Mouse (Mus musculus) neural tube, embryonic 12.5 days (tissue): ENCODE measurements around the gene Mmrn2. TPM values are rescaled to one million over a fixed set of nuclear protein-coding genes. Genes with fewer than 3 reads are reported as not detected.
"Not testable (repeated sequence)": the region's sequence is repeated elsewhere in the genome, so short reads cannot be mapped to it uniquely, and the experiment has no call there.

Source experiments
- ATAC-seq: fragments of 200-750 bp; cut with Nextera tagmentation; 2 replicates; pipeline ENCODE4 v1.8.0; 2017; ENCODE audit warnings: low read depth, mild to moderate bottlenecking, moderate TSS enrichment, moderate library complexity; ENCODE audit not compliant: low FRiP score
- H3K27ac ChIP-seq: fragments of 300-500 bp; sonication (generic); 2 replicates; pipeline ENCODE4 v1.5.1; 2016
- H3K27me3 ChIP-seq: fragments of 300-500 bp; sonication (generic); replicated peaks from 2 replicates; pipeline ENCODE4 v1.6.1; 2016; ENCODE audit warnings: mild to moderate bottlenecking
- H3K36me3 ChIP-seq: fragments of 300-500 bp; sonication (generic); 2 replicates; pipeline ENCODE4 v1.6.1; 2016; ENCODE audit warnings: mild to moderate bottlenecking
- H3K4me1 ChIP-seq: fragments of 300-500 bp; sonication (generic); 2 replicates; pipeline ENCODE4 v1.6.1; 2016
- H3K4me2 ChIP-seq: fragments of 300-500 bp; sonication (generic); replicated peaks from 2 replicates; pipeline ENCODE4 v1.6.1; 2016; ENCODE audit warnings: mild to moderate bottlenecking
- H3K4me3 ChIP-seq: fragments of 300-500 bp; sonication (generic); 2 replicates; pipeline ENCODE4 v1.5.1; 2016
- H3K9ac ChIP-seq: fragments of 300-500 bp; sonication (generic); 2 replicates; pipeline ENCODE4 v1.6.1; 2016; ENCODE audit warnings: mild to moderate bottlenecking
- H3K9me3 ChIP-seq: fragments of 300-500 bp; sonication (generic); 2 replicates; pipeline ENCODE4 v1.6.1; 2016; ENCODE audit warnings: mild to moderate bottlenecking
- WGBS: fragments of 180-500 bp; shearing (Covaris S2); methylation state at CpG from one replicate; pipeline ENCODE4 v1.1.7; 2016; 5-methylcytosine and 5-hydroxymethylcytosine counted together
- polyA plus RNA-seq: library from polyadenylated mRNA; unstranded; fragments of >200 nt; fragmentation: Nextera tagmentation; extraction: Ambion mirVana; gene quantifications from 2 replicates; pipeline ENCODE4 v1.2.1, GENCODE M21; 2016

Gene Mmrn2
- polyA plus RNA-seq, 1 experiment from 2014 or later: 7.8 TPM

DNA sequence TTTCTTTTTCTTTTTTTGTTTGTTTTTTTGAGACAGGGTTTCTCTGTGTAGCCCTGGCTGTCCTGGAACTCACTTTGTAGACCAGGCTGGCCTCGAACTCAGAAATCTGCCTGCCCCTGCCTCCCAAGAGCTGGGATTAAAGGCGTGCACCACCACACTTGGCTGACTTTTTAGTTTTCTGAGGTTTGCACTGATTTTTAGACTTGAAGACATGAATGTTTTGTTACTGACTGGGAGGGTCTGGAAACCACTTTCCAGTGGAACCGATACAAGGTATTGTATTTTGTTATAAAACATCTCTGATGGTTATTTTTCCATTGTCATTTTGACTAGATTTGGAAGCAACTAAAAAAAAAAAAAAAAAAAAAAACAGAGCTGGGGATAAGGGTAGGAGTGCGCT lies 41.7 kb downstream of the Mmrn2 start:
- not testable (repeated sequence) for H3K9me3 ChIP-seq, H3K4me2 ChIP-seq, H3K4me3 ChIP-seq, H3K9ac ChIP-seq, H3K27ac ChIP-seq, ATAC-seq, H3K4me1 ChIP-seq, H3K27me3 ChIP-seq
- peaks cover 54% of the 10 kb centered on the region for H3K36me3 ChIP-seq
- 98% methylated on average over 4 of the region's 4 CpGs for WGBS

DNA sequence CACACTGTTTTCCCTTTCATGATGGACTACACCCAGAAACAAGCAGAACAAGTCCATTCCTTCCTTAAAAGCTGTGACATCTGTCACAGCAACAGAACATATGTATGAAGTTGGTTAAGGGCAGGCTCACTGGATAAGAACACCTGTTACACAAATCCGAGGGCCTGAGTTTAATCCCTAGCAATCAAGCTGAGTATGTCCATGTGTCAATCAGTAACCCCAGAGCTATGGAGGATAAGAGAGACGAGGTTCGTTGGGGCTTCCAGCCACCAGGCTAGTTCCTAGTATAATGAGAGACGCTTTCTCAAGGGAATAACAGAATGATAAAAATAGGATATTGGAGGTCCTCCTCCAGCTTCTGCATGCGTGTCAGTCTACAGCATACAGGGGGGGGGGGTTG lies 42.2 kb downstream of the Mmrn2 start:
- H3K9ac ChIP-seq: no peak overlapping the region
- no peaks in the 10 kb centered on the region for H3K27me3 ChIP-seq
- no peak overlapping the region for H3K4me2 ChIP-seq
- WGBS: 92% methylated on average over 5 of the region's 5 CpGs
- no peak for ATAC-seq
- H3K27ac ChIP-seq: no peak overlapping the region
- no peaks in the 10 kb centered on the region for H3K4me1 ChIP-seq
- H3K9me3 ChIP-seq: no peaks in the 10 kb centered on the region
- H3K36me3 ChIP-seq: peaks cover 57% of the 10 kb centered on the region
- no peak overlapping the region for H3K4me3 ChIP-seq

DNA sequence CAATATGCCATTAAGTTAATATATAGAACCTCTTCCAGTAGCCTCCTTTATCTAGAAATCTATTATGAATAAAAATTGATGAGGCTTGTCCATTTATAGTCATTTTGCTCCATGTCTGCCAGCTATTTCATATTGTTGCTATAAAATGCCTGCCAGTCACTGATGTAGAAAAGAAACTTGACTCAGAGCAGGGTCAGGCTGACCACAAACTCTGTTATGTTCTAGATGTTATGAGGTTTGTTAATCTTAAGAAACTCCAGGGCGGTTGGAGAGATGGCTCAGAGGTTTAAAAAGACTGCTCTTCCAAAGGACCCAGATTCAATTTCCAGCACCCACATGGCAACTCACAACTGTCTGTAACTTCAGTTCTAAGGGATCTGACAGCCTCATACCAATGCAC lies 45.8 kb downstream of the Mmrn2 start:
- Histone ChIP-seq H3K36me3 (peaks cover 60% of the 10 kb centered on the region), H3K9ac (no peak overlapping the region), H3K27me3 (no peaks in the 10 kb centered on the region), H3K4me1 (no peaks in the 10 kb centered on the region), H3K9me3 (no peaks in the 10 kb centered on the region), H3K27ac (no peak overlapping the region), H3K4me2 (no peak overlapping the region), H3K4me3 (no peak overlapping the region)
- ATAC-seq: no peak
- 97% methylated on average over 1 of the region's 1 CpGs for WGBS

DNA sequence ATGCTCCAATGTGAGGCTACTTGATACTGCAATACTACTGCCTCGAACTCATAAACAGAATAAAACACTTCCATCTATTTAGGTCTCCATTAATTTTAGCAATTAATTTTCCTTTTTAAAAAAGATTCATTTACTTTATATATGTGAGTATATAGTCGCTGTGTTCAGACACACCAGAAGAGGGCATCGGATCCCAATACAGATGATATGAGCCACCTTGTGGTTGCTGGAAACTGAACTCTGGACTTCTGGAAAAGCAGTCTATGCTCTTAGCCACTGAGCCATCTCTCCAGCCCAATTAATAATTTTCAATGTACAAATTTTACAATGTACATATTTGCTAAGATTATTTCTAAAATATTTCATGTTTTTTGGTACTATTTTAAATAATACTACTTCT lies 53.0 kb downstream of the Mmrn2 start:
- Histone ChIP-seq H3K27me3 (no peaks in the 10 kb centered on the region), H3K36me3 (peaks cover 42% of the 10 kb centered on the region), H3K4me1 (no peaks in the 10 kb centered on the region), H3K9ac (no peak overlapping the region), H3K4me2 (no peak overlapping the region), H3K9me3 (no peaks in the 10 kb centered on the region), H3K4me3 (no peak overlapping the region), H3K27ac (no peak overlapping the region)
- ATAC-seq: no peak
- whole genome bisulfite sequencing: 95% methylated on average over 3 of the region's 3 CpGs

DNA sequence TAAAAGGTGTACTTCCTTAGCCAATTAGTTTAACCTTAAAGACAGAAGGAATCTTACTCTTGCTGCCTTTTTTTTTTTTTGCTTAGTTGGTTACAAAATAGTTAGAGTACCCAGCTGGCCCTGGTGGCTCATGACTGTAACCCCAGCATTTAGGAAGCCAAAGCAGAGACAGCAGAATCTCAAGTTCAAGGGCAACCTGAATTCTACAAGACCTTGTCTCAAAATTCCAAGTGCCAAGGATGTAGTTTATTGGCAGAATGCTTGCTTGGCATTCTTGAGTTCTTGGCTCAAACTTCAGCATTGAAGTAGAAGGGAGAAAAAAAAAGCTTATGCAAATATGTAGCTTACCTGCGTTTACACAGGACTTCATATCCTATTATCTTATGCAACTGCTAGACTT lies 53.8 kb downstream of the Mmrn2 start:
- WGBS: 89% methylated on average over 1 of the region's 1 CpGs
- no peaks in the 10 kb centered on the region for H3K4me1 ChIP-seq
- peaks cover 35% of the 10 kb centered on the region for H3K36me3 ChIP-seq
- H3K27me3 ChIP-seq: no peaks in the 10 kb centered on the region
- no peak overlapping the region for H3K27ac ChIP-seq
- no peak overlapping the region for H3K9ac ChIP-seq
- no peak for ATAC-seq
- no peak overlapping the region for H3K4me2 ChIP-seq
- no peak overlapping the region for H3K4me3 ChIP-seq
- H3K9me3 ChIP-seq: no peaks in the 10 kb centered on the region

DNA sequence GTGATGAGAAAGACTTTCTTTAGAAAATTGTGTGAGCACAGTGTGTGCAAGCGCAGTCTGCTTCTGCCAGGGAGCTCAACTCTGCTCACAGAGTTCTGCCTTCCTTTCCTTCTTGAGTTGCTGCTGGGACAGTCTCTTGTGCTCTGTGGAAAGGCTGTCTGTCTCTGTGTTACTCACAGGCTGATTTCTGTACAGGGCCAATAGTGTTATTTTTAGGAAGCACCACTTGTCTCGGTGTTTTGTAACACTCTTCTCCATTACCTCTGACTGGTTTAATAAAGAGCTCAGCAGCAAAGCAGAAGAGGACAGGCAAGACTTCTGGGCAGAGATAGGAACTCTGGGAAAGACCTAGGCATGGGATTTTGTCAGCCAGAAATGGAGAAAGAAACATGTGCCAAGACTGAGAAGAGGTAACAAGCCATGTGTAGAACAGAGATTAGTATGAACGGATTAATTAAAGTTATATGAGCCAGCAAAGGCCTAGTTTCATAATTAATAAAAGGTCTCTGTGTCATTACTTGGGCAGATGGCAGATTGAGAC lies 65.3 kb downstream of the Mmrn2 start:
- no peak overlapping the region for H3K9ac ChIP-seq
- H3K4me2 ChIP-seq: no peak overlapping the region
- H3K27me3 ChIP-seq: no peaks in the 10 kb centered on the region
- no peaks in the 10 kb centered on the region for H3K9me3 ChIP-seq
- H3K27ac ChIP-seq: no peak overlapping the region
- no peak for ATAC-seq
- WGBS: 95% methylated on average over 3 of the region's 3 CpGs
- no peak overlapping the region for H3K4me3 ChIP-seq
- H3K36me3 ChIP-seq: peaks cover 12% of the 10 kb centered on the region
- H3K4me1 ChIP-seq: peaks cover 4% of the 10 kb centered on the region; the same call in 1 of the 2 replicates

DNA sequence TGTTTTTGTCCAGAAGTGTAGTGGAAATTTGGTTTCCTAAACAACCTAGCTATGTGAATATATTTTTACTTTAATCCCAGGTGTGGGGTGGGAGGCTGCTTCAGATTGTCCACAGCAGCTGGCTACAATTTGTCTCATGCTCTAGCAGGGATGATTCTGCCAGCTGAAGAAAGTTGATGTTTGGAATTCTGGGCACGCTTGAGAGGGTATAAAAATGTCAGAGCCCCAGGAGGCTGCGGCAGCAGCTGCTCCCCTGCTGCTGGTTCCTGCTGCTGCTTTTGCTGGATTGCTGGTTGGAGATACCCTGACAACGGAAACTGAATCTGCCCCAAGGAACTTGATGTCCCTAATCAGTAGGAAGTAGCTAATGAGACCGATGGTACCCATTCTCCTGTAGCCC lies 67.3 kb downstream of the Mmrn2 start:
- no peaks in the 10 kb centered on the region for H3K9me3 ChIP-seq
- no peak overlapping the region for H3K27ac ChIP-seq
- peaks cover 19% of the 10 kb centered on the region for H3K36me3 ChIP-seq
- no peak overlapping the region for H3K4me2 ChIP-seq
- H3K27me3 ChIP-seq: no peaks in the 10 kb centered on the region
- WGBS: 38% methylated on average over 4 of the region's 4 CpGs
- peaks cover 4% of the 10 kb centered on the region; the same call in 1 of the 2 replicates for H3K4me1 ChIP-seq
- no peak overlapping the region for H3K4me3 ChIP-seq
- no peak overlapping the region for H3K9ac ChIP-seq
- peak; percentile 68; the same call in 1 of the 2 replicates for ATAC-seq

DNA sequence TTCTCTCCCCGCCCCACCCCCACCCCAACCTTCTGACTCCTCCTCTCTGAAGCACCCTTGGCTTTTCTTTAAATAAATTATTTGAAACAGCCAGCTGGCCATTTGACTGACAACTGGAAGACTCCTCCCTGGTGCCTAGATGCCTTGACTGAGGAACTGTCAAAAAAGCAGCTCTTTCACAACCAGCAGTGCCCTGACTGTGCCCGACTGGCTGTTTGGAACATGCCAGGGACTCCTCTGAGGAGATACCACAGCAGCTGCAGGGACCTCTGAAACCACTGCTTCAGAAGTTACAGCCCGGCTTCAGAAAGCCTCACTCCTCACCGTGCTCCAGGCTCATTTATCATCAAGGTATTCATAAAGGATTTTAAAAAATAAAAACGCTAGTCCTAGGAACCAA lies 69.1 kb downstream of the Mmrn2 start:
- no peaks in the 10 kb centered on the region for H3K9me3 ChIP-seq
- 88% methylated on average over 5 of the region's 5 CpGs for WGBS
- H3K4me1 ChIP-seq: peaks cover 4% of the 10 kb centered on the region; the same call in 1 of the 2 replicates
- H3K4me3 ChIP-seq: no peak overlapping the region
- no peak overlapping the region for H3K27ac ChIP-seq
- no peak for ATAC-seq
- H3K9ac ChIP-seq: no peak overlapping the region
- H3K4me2 ChIP-seq: no peak overlapping the region
- no peaks in the 10 kb centered on the region for H3K27me3 ChIP-seq
- peaks cover 23% of the 10 kb centered on the region for H3K36me3 ChIP-seq

DNA sequence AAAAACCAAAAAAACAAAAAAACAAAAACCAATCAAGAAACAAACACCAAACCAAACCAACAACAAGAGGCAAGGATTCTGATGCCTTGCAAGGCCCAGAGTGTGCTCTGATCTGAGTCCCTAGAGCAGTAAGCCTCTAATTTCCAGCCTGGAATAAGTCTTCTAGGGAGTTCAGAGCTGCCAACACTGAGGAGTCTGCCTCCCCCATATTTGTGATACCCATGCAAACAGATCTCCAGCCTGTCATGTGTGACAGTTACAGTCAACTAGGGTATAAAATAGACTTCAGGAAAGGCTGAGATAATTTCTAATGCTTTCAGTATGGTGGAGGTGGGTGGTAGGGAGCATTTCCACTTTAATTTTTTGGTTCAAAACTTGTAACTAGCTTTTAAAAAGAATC lies 69.7 kb downstream of the Mmrn2 start:
- H3K9ac ChIP-seq: no peak overlapping the region
- no peaks in the 10 kb centered on the region for H3K9me3 ChIP-seq
- peaks cover 23% of the 10 kb centered on the region for H3K36me3 ChIP-seq
- H3K27me3 ChIP-seq: no peaks in the 10 kb centered on the region
- peaks cover 4% of the 10 kb centered on the region; the same call in 1 of the 2 replicates for H3K4me1 ChIP-seq
- H3K4me2 ChIP-seq: no peak overlapping the region
- H3K27ac ChIP-seq: no peak overlapping the region
- no peak for ATAC-seq
- H3K4me3 ChIP-seq: no peak overlapping the region

DNA sequence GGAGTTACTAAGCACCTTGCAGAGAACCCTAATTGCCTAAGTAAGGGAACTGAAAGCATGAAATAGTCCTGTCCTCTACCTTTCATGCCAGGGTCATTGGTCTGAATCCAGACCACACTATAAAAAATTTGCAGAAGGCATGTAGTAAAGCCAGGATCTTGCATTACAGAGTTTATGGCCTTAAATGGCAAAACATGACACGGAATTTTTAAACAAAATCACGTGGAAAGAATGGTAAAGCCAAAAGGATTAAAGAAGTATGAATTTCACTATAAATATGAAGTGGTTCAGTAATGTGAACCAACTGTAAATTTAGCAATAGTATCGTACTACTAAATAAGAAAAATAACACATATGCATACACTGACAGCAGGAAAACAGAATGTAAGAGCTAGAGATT lies 70.1 kb downstream of the Mmrn2 start:
- no peak overlapping the region for H3K27ac ChIP-seq
- 95% methylated on average over 3 of the region's 3 CpGs for WGBS
- ATAC-seq: no peak

DNA sequence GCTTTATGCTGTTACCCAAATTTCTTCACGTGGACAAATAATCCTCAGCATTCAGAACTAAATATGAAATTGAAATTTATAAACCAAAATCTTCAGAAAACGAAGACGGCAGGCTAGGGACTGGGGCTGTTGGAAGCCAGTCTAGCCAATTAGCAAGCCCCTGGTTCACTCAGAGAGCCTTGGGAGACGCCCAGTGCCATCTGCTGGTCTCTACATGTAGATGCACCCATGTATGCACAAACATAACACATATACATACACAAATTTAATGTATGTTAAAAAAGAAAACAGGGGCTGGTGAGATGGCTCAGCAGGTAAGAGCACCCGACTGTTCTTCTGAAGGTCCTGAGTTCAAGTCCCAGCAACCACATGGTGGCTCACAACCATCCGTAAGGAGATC lies 71.4 kb downstream of the Mmrn2 start:
- WGBS: 96% methylated on average over 6 of the region's 6 CpGs
- Histone ChIP-seq H3K4me2 (no peak overlapping the region), H3K9me3 (no peaks in the 10 kb centered on the region), H3K4me3 (no peak overlapping the region), H3K36me3 (peaks cover 18% of the 10 kb centered on the region), H3K9ac (no peak overlapping the region), H3K27ac (no peak overlapping the region), H3K27me3 (no peaks in the 10 kb centered on the region), H3K4me1 (peaks cover 4% of the 10 kb centered on the region; the same call in 1 of the 2 replicates)
- no peak for ATAC-seq

More for the DNA sequence above, 70.1 kb downstream of the Mmrn2 start:
- no peak overlapping the region for H3K9ac ChIP-seq
- no peak overlapping the region for H3K4me3 ChIP-seq
- H3K36me3 ChIP-seq: peaks cover 23% of the 10 kb centered on the region
- peaks cover 4% of the 10 kb centered on the region; the same call in 1 of the 2 replicates for H3K4me1 ChIP-seq
- no peak overlapping the region for H3K4me2 ChIP-seq
- no peaks in the 10 kb centered on the region for H3K27me3 ChIP-seq
- no peaks in the 10 kb centered on the region for H3K9me3 ChIP-seq

DNA sequence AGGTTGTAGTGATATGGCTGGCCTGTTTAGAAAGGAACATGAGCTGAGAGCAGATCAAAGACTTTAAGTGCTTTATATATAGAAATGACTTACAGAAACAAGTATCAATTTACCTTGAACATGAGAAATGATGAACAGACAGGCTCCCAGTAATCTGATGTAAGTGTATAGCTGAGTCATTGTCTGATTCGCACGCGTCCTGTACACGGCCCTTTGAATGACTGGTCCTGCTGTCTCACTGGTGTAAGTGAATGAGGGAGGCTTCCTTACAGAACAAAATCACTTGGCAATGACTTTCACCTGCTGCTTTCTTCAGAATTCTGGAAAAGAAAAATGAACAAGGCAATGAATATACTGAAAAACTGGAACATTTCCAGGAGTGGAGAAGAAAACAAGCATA lies 72.4 kb downstream of the Mmrn2 start:
- Histone ChIP-seq H3K27me3 (no peaks in the 10 kb centered on the region), H3K9ac (no peak overlapping the region), H3K36me3 (peaks cover 18% of the 10 kb centered on the region; the same call in 1 of the 2 replicates), H3K9me3 (no peaks in the 10 kb centered on the region), H3K4me2 (no peak overlapping the region), H3K4me1 (peaks cover 2% of the 10 kb centered on the region; the same call in 1 of the 2 replicates), H3K27ac (no peak overlapping the region), H3K4me3 (no peak overlapping the region)
- no peak for ATAC-seq
- 91% methylated on average over 4 of the region's 4 CpGs for WGBS

DNA sequence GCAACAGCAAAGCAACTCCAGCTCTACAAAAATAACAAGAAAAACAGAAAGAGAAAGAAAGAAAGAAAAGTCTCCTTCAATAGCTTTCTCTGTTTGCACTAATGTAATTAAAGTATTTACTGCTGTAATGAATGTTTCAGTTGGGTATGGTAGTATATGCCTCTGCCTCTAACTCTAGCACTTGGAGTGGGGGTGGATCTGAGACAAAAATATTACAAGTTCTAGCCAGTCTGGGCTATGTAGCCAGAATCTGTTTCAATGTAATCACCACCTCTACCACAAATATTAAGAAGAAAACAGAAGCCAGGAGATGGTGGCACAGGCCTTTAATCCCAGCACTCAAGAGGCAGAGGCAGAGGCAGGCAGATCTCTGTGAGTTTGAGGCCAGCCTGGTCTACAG lies 73.1 kb downstream of the Mmrn2 start:
- no peak overlapping the region for H3K27ac ChIP-seq
- H3K4me1 ChIP-seq: peaks cover 3% of the 10 kb centered on the region
- peaks cover 18% of the 10 kb centered on the region; the same call in 1 of the 2 replicates for H3K36me3 ChIP-seq
- no peak overlapping the region for H3K4me3 ChIP-seq
- no peak for ATAC-seq
- H3K9ac ChIP-seq: no peak overlapping the region
- H3K27me3 ChIP-seq: no peaks in the 10 kb centered on the region
- H3K9me3 ChIP-seq: no peaks in the 10 kb centered on the region
- no peak overlapping the region for H3K4me2 ChIP-seq
